Mouse (Mus musculus): Measurements from ENCODE around the gene Wrb.

- TF ChIP-seq TAL1 (IDR thresholded peaks at IDR 0.05; ENCODE audit: low read length): no peak
- TF ChIP-seq GATA1 (IDR thresholded peaks at IDR 0.05; ENCODE audit: low read length): no peak
These were observed 17.9 kb upstream of the Wrb start for GRCm38 (mm10) chr16:96127288-96127656.

Data from erythroblast, embryonic 14.5 days (primary cell).